Mouse (Mus musculus): Measurements from ENCODE around the gene Haus7.

Haus7 gene

GRCm38 (mm10) chrX:73458877-73459392, at the start of gene Haus7:
Gene Haus7, minus strand, starts transcription at chrX:73459044.
- DNase-seq (ENCODE audit: low spot score in 2 of 2): peak; percentile 88 to 93

DNA sequence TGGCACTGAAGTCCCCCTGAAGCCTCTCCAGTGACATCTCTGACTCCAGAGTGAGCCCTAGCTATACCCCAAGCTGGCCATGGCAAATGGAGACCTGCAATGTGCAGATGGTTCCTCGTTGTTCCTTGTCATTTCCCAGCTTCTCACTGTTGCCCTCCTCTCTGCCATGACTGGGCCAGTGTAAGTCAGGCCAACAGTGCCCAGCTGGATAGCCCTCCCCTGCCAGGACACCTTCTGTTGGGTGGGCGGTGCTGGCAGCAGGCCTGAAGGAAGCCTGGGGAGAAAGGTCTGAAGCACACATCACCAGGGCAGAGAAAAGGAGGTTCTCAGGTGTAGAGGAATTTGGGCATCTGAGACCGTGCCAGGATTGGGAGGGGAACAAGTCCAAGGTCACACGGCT, 47.7 kb upstream of the Haus7 start:
- DNase-seq (ENCODE audit: low spot score in 2 of 2): no peak

DNA sequence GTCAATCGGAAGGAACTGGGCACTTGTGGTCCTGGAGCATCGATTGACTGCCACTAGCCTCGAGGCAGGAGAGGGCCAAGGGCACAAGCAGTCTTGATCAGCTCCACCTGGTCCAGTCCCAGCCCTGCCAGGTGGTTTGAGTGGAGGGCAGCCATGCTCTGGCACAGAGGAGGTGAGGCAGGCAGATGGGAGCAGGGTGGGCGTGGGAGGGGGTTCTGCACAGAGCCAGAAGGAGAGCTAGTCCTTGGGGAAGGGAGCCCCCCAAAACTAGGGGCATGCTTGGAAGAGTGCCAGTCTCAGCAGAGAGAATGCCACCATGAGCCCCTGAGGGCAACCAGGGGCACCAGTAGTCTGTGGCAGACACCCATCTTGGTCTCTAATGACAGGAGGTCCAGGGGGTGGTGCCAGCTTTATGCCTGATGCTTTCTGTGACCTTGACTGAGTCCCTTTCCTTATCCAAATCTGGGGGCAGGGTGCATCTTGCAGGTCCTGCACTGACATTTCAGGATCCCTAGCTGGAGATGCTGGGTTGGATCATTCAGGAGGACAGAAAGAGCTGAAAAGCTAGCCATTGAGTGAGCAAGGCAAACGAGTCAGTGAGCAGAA, 46.4 kb upstream of the Haus7 start:
- DNase-seq (ENCODE audit: low spot score in 2 of 2): no peak

DNA sequence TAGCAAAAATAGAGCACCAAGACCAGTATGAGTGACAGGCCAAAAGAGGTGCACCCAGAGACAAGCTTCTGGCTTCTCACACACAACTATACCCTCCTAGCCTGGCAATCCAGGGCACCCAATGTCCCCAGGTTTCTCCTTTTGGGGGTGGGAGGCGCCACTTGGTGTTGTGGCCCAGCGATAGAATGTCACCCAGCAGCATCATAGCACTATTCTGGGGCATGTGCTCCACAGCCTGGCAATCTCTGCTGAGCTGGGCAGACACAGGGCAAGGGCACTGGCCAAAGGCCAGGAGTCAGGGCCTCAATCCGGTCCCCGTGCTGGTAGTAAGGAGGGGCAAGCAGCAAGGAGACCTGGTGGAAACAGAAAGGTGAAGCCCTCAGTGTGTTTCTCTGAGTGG, 37.9 kb upstream of the Haus7 start:
- no peak for DNase-seq (ENCODE audit: low spot score in 2 of 2)

- peak in 1 of 2 experiments; percentile 51 for DNase-seq (ENCODE audit: low spot score in 2 of 2)
Observed at GRCm38 (mm10) chrX:73493567-73493966, 34.7 kb upstream of the Haus7 start.

DNA sequence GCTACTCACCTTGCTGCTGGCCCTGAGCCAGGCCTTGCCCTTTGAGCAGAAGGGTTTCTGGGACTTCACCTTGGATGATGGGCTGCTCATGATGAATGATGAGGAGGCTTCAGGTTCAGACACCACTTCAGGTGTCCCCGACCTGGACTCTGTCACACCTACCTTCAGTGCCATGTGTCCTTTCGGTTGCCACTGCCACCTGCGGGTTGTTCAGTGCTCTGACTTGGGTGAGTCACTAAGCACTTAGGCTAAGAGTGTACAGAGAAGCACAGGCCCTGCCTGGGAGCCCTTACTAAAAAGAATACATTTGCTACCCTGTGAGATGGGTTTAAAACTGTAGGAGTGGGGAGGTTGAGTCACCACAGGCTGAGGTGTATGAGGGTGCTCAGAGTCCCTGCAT, 32.0 kb upstream of the Haus7 start:
- DNase-seq (ENCODE audit: low spot score in 2 of 2): no peak

DNA sequence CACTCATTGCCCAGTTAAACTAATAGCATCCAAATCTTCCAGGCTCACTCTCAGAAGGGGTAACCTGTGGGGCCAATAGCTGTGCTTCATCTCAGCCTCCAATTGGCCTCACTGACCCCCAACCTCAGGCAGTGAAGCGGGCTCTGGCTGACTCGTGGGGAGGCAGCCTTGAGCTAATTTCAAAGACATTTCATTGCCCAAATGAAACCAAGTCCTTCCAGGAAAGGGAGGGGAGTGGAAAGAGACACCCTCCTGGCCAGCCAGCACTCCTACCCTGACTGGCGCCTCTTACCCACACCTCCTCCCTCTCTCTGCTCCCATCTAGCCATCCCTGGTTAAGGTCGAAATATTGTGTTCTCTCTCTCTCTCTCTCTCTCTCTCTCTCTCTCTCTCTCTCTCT, 31.3 kb upstream of the Haus7 start:
- no peak for DNase-seq (ENCODE audit: low spot score in 2 of 2)

GRCm38 (mm10) chrX:73486920-73487319, 28.1 kb upstream of the Haus7 start:
- no peak for DNase-seq (ENCODE audit: low spot score in 2 of 2)

DNA sequence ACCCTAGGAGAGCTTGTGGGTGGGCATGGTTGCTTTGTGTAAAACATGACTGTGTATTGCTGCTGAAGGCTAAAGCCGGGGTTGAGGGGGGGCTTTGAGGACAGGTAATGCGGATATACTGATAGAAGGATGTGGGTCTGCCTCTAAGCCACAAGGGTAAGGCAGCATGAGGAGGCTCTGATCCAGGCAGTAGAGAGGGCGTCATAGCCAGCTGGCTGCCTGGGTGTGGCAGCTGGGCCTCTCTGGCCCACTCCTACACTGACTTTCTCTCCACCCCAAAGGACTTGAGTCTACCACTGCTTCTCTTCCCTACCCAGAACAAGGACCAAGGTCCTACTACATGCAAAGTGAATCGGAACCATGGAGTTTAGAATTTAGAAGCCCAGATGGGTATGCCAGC, 26.0 kb upstream of the Haus7 start:
- no peak for DNase-seq (ENCODE audit: low spot score in 2 of 2)

DNA sequence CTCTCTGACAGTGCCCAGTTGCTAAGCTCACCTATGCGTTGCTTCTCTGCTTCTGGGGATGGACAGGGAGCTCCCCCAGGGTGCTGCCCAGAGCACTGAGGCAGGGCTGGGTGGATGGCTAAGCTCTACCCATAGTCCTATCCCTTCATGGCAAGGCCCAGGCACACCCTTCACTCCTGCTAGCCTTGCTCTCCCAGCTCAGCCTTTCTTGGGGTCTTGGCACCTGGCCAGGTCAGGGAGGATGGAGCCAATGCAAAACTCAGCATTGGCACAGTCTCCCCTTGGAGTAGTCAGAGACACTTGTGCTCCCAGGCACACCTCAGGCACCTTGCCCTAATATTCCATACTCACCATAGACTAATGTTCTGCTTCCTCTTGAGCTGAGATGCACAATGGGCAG, 25.2 kb upstream of the Haus7 start:
- DNase-seq (ENCODE audit: low spot score in 2 of 2): no peak

GRCm38 (mm10) chrX:73483484-73483810, 24.6 kb upstream of the Haus7 start, which contains the start of gene Bgn:
Gene Bgn, plus strand, starts transcription at chrX:73483602.
- no peak for DNase-seq (ENCODE audit: low spot score in 2 of 2)

GRCm38 (mm10) chrX:73482643-73483483, 24.0 kb upstream of the Haus7 start:
- DNase-seq (ENCODE audit: low spot score in 2 of 2): no peak

DNA sequence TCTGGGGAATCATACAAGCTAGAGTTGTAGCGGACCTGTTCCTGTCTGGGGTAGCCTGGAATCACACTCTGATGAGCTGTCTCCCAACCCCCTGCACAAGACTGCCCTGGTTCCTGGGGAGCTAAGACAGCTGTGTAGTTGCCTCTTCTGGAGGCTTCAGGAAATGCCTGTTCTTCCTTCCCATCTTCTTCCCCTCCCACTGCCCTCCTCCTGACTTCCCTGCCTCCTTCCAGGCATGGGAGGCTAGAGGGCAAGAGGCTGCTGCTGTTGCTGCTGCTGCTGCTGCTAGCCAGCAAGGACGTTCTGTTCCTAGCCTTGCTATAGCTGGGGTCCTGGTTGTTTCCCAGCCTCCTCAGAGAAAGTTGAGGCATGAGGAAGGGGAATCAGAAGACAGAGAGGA, 21.5 kb upstream of the Haus7 start:
- DNase-seq (ENCODE audit: low spot score in 2 of 2): no peak

GRCm38 (mm10) chrX:73479656-73480055, 20.8 kb upstream of the Haus7 start:
- DNase-seq (ENCODE audit: low spot score in 2 of 2): no peak

- DNase-seq (ENCODE audit: low spot score in 2 of 2): no peak
Observed at GRCm38 (mm10) chrX:73477500-73477899, 18.7 kb upstream of the Haus7 start.

- DNase-seq (ENCODE audit: low spot score in 2 of 2): no peak
Observed at GRCm38 (mm10) chrX:73476621-73477020, 17.8 kb upstream of the Haus7 start.

DNA sequence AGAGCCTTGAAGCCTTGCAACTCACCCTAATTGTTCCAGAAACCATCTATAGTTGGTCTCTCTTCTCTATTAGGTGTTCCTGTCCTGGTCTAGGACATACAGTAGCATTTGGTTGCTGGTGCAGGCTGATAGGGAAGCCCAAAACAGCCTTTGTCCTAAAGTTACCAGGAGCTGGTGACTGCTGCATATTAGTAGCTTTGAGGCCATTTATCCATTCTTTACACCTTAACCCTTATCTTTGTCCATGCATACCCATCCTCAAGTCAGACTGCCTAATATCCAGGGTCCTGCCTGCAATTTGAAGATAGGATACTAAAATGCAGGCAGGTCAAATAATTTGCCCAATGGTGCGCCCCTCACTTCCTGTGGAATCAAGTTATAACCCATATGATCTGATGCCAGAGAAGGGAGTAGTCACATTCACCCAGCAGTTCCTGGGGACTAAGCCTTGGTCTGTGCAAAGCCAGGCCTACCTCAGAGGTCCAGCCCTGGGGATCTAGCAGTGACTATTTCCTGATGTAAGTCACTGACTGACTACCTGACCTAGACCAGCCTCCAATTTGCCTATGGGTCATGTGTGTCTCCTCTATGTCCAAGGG, 16.9 kb upstream of the Haus7 start:
- no peak for DNase-seq (ENCODE audit: low spot score in 2 of 2)

DNA sequence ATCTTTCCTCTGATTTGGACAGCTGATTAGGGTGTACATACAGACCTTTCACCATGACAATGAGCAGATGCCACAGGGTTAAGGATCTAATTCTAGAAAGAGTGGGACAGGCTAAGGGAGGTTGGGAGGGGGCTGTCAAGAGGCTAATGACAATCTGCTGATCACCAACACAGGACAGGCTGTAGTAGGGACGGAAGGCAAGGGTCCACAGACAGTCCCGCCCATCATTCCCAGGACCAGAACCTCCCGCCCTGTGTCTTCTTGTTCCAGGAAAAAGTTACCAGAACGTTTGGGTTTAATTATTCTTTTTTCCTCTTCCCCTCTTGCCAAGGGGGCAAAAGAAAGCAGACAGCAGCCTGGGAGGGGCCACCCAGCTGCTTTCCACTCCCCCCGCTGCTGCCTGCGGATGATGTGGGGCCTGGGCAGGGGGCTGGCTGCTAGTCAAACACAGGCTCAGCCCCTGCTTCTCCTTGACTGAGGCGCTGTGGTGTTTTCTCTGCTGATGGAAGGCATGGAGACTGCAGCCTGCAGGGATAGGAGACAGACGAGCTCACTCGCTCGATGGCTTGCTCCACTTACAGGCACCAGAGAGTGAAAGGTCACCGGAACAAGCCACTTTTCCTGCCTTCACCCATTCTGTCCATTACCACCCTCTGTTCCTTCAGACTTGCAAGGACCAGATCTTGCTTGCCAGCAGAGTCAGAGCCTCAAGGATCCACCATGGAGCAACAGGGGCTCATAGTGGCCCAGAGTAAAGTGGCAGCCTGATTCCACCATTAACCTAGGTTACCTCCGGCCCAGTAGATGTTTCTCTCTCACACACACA, 15.7 kb upstream of the Haus7 start:
- DNase-seq (ENCODE audit: low spot score in 2 of 2): no peak

- no peak for DNase-seq (ENCODE audit: low spot score in 2 of 2)
Observed at GRCm38 (mm10) chrX:73471764-73472163, 12.9 kb upstream of the Haus7 start.

DNA sequence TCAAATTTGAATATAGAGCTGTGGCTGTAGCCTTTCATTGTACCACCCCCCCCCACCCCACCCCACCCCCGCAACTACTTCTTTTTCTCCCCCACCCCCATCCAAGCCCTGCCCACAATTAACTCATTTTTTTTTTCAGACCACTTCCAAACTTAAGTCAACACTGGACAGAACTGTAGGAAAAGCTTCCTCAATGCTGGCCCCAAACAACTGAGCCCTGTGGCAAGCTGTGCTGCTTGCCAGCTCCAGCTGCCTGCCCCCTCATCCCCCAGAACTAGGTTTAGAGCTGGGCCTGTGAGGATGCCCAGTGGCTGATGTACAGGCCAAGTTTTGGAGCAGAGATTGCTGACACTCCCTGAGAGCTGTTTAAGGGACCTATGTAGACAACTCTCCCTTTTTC, 9.9 kb upstream of the Haus7 start:
- DNase-seq (ENCODE audit: low spot score in 2 of 2): no peak

DNA sequence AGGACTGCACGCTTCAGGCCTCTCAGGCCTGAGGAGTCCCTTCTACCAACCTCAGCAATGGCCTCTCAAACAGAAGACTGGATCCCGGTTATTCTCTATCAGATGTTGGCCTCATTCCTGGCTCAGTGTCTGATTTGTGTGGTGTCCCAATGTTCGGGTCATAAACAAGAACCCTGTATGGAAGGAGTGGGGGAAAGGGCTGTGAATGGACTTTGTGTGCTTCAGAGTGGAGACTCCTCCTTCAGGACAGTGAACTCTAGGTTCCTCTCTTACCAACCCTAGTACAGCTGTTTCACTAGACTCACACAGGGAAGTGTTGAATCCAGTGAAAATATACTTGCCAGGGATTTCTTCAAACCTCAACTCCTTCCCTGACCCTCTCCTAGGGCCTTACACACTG, 9.5 kb upstream of the Haus7 start:
- no peak for DNase-seq (ENCODE audit: low spot score in 2 of 2)
